Mouse (Mus musculus) CD4-positive, CD25-positive, alpha-beta regulatory T cell, adult 2 months (primary cell): Measurements from ENCODE around the gene Zmym3.
A peak's percentile ranks its signal among the peaks of the same experiment; 100 is the strongest.

Source experiments
- DNase-seq: peaks from one replicate; pipeline ENCODE4 v3.0.0-alpha.2; 2012; ENCODE audit warnings: low read depth, low spot score

Zmym3 gene

DNA sequence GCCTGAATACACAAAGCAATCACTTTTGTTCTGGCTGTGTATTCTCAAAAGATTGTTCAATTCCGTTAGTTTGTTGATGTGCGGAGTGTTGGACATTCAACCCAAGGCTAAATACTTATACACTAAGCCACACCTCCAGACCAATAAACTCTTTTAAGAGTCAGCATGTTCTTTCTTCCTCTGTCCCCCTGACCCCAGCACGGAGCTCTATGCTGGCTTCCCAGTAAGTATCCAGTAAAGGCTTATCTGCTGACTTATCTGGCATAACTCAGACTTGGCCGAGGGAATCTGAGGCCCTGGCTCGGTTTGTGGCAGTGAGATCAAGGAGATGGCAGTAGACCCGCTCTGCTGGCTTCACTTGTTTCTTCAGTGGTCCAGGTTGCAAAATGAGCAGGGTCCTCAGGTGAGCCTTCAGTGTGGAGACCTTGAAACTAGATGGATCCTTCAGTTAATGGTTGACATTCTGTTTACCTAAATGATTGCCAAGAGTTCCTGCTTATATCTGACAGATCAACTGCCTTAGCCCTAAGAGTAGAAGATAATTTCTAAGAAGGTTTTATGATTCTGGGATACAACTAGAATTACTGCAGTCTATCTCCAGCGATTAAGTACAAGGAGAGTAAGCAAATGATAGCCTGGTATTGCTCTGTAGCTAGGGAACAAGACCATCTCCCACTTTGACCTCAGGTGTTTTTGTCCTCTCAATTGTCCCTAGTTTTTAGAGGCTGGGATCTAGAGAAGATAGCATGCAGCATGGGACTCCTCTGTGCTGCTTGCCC lies 44.3 kb downstream of the Zmym3 start, which contains the start of gene Gjb1:
TSS of gene Gjb1 (plus strand) at position 189 of the 779 bp plus-strand sequence.
- DNase-seq, result no peak

GRCm38 (mm10) chrX:101372946-101373345 lies 47.7 kb downstream of the Zmym3 start:
- DNase-seq, result no peak

DNA sequence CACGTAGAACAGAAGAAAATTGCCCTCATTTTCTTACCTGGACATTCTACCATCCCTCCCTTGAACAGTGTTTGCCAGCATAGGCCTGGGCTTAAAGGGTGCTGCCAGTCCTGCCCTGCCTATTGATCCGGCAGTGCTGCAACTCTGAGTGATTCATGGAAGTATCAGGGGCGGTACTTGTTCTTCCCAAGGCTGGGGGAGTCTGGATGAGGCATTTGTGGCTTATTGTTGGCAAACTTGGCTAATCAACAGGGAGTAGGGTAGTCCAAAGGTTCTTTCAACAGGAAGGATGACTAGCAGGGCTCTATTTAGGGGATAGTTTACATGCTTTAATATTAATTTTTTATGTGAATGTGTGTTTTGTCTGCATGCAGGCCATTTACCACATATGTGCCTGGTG lies 50.1 kb downstream of the Zmym3 start:
- no peak for DNase-seq

DNA sequence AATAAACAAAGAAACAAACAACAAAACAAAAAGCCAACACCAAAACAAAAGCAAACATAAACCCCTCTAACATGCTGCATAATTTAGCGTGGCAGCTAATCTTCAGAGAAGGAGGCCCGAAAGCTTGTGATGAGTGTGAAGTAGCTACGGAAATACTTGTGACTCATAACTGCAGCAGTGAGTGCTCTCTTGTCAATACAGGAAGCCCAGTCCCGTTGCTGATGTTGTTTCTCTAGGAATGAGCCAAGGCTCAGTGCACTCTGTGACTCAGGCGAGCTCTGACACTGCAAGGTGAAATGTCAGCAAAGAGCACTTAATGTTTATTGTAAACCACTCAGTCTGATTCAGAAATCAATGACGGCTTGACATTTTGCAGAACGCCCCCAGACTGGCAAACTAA lies 51.6 kb downstream of the Zmym3 start:
- peak; percentile 58 for DNase-seq

DNA sequence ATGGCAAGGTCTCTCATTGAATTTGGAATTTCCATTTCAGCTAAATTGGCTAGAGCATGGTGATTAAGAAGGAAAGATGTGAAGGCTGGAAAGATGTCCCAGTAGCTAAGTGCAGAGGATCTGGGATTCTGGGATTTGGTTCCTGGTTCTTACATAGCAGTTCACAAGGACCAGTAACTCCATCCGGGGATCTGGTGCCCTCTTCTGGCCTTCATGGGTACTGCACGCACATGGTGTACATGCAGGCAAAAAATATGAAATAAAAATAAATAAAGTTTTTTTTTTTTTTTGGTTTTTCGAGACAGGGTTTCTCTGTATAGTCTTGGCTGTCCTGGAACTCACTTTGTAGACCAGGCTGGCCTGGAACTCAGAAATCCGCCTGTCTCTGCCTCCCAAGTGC lies 61.7 kb downstream of the Zmym3 start:
- peak; percentile 27 for DNase-seq
